Mouse (Mus musculus): ENCODE results near the gene Stx7.
A peak's percentile ranks its signal among the peaks of the same experiment; 100 is the strongest.

Stx7 gene

DNA sequence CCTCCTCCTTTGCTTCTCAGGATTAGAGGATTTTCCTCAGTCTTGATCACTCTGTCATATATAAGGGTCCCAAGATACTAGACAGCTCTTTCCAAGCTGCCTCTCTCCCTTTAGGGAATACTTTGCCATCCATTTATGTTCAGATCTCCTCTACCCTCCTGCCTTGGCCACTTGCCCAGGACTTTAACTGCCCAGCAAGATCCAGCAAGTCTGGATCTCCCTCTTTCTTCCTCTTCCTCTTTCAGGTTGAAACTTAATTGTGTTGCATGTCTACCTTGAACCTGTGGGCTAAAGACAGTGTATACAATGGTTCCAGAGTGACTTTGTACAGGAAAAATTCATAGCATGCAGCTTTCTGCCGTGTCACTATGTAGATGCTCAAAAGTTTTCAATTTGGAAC, 19.8 kb downstream of the Stx7 start:
- DNase-seq: no peak

GRCm38 (mm10) chr10:24171906-24172459, 22.9 kb downstream of the Stx7 start:
- no peak for DNase-seq

- DNase-seq: peak; percentile 20
Observed at GRCm38 (mm10) chr10:24173210-24174001, 24.3 kb downstream of the Stx7 start.

DNA sequence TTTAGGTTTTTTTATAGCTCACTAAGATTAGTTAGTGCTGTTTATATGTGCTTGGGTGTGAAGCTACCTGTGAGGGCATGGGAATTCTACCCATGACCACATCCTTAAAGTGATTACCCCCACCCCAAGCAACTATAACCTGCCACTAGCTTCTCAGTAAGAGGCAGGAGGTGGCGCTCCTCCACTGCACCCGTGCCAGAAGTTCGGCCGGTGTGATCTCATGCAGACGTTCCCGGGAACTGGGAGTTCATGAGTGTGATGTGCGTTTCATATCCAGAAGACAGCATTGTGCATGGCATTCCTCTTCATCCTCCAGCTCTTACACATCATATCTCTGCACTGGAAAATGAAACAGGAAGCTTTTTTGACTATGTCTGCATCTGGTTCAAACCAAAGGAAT, 41.3 kb downstream of the Stx7 start:
- no peak for DNase-seq

- no peak for DNase-seq
Observed at GRCm38 (mm10) chr10:24191977-24192376, 42.9 kb downstream of the Stx7 start.

- DNase-seq: no peak
Observed at GRCm38 (mm10) chr10:24199303-24199702, 50.2 kb downstream of the Stx7 start.

- DNase-seq: no peak
Observed at GRCm38 (mm10) chr10:24200099-24200498, 51.0 kb downstream of the Stx7 start.

GRCm38 (mm10) chr10:24210075-24210474, 61.0 kb downstream of the Stx7 start:
- no peak for DNase-seq

DNA sequence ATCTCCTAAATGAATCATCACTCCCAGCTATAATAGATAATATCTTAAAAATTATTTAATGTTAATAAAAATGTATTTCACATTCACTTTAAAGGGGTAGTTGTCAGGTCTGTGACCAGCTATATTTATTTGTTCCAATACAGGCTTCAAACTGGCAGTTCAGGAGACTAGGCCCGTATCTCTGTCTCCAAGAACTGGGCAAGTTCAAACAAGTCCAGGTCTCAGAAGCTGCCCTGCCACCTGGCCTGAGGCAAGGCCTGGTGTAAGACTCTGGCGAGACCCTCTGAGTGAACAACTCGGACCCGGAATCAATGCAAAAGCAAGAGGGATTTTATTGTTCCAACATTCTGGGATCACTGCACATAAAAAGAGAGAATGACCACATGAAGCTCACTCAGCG, 64.2 kb downstream of the Stx7 start:
- DNase-seq: no peak

DNA sequence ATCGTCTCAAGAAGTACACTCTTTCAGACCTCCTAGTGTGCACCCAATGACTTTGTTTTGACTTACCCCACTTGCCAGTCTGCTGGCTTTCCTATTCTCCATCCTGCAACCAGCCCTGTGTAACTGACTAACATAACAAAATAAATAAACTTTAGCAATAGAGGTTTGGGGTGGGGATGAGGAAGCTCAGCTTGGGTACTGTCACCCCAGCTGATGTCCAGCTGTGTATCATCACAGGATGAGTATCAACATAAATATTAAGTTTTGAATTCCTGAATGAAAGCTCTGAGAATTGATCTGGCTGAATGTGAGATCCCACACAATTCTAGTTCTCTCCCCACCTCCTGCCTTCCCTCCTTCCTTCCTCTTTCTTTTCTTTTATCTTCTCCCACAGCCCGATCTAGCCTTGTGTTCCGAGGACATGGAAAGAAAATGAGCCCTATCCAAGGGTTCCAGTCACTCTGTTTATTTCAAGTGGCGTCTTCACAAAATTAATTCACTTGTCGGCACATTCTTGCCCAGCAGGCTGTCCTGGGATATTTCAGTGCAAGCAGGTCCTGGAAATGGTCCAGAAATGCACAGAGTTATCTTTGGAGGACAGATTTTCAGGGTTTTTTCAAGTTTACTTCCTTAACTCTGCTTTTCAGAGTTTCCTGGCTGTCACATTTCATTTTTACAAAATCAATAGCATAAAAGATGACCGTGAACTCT, 68.6 kb downstream of the Stx7 start:
- DNase-seq: no peak

DNA sequence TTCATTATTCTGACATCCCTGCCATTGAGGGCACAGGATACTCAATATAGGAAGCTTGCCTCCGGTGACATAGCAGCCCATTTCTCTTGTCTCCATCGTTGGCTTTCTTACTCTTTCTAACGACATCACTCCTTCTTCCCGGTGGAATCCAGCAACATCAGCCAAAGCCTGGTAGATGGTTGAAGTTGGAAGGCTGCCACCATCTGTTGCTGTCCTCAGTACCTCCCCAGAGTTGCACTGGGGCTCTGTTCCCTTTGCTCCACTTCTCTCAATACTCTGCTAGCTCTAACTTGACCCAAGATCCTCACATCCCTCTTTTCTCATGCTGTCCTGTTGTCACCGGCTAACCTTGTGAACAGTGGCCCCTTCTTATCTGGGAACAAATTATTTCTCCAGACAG, 71.8 kb downstream of the Stx7 start:
- DNase-seq: no peak

DNA sequence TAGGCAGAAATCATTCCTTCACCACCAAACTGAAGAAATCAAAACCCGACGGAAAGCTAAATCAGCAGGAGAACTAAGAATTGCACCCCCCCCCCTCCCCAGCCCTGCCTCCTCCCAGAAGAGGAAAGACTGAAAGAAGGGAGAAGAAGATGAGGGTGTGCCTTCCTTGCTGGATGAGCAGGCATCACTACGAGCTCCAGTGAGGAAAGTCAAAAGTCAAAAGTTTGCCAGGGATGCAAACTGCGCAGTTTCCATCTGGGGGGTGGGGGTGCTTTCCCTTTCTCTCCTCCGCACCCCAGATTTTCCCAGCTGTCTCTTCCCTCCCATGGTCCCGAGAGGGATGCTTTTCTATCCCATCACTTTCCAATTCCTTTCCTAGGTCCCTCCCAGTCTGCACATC, 73.8 kb downstream of the Stx7 start:
- DNase-seq: no peak

DNA sequence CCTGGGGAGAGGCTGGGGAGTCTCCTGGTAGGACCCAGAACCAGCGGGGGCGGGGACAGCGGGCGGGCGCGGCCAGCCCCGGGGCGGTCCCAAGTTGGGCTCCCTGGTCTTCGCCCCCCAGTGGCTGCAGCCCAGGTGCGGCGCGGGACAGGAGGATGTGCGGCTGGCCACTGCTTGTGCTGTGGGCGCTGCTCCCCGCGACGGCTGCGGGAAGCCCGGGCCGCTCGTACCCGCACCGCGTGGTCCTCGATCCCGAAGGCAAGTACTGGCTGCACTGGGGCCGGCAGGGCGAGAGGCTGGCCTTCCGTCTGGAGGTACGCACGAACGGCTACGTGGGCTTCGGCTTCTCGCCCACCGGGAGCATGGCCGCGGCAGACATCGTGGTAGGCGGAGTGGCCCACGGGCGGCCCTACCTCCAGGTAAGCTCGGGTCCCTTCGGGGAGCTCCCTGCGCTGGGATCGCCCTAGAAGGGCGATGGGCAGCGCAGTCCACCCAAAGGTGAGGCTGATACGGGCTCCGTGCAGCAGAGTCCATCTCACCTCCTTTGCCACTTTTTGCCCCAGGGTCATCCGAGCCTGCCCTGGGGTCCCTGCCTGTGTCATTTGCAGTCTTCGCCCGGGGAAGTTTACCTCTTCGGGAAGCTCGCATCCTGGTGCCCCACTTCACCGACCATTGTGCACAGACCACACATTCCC, 74.5 kb downstream of the Stx7 start, which contains the start of gene Moxd1:
TSS of gene Moxd1 (plus strand) at position 69 of the 695 bp plus-strand sequence.
- DNase-seq: no peak

DNA sequence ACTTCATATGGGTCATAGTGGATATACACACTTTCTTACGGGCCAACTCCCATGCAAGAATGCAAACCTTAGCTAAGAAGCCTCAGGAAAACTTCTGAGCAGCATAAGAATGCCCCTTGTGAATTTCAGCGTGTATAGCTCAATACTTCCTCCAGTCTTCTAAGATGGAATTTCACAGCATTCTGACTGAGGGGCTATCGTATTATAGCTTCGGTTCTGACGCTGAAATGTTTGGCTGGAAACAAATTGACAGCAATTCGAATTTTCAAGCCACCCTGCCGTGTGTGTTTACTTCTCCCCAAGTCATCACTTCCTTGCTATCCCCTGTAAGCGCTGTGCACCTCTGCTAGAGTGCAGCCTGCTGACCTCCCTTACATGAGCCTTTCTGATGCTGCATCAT, 75.5 kb downstream of the Stx7 start:
- no peak for DNase-seq

- no peak for DNase-seq
Observed at GRCm38 (mm10) chr10:24228318-24229183, 79.4 kb downstream of the Stx7 start.

DNA sequence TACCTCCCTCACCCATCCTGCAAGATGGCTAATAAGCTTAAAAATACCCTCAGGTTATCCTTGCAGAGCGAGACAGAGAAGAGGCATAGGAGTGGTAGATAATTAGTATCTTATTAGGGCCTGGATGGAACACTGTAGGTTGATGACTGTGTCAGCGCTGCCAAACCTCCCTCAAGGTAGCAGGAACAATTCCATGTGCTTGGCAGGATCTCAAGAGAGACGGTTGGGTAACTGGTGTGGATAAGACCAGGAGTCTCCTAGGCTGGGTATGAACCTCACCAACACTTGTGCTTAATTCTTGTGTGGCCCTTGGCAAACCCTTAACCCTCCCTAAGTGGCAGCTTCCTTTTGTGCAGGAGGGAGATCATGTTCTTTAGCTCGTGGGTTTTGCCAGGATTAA, 83.2 kb downstream of the Stx7 start:
- no peak for DNase-seq

DNA sequence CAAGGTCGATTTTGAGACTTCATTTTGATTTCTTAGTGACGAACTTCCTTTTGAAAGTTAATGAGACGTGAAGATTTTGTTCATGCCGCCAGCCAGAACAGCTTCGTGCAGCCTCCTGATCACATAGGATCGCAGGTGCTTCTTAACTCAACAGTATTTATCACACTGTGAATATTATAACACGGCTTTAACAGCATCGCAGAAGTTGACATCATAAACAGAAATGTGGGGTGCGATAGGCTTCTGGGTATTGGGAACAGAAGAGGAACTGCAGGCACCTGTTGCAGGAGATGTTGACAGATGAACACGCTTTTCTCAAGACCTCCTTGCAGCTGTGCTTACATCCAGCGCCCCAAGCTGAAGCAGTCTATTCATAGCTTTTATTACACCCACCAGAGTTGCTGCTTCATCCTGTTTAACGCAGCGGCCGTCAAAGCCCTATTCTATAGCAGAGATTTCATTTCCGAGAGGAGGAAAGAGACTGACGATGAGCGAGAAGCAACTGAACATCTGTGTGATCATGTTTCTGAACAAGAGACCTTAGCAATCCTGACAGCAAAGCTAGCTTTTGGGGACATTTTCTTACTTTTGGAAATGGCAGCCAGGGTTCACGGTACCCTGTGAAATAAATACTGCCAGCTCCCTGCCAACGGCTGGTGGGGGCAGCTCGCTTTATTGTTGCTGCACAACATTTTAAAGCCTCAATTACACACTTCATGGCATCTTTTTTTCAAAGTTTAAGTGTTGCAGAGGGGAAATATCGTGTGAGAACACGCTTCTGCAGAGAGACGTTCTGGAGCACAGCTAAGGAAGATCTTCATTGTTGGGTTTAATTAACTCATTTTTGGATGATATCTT, 86.6 kb downstream of the Stx7 start:
- DNase-seq: no peak

Measured in cerebellum, adult 11 months (tissue).